In genomic region chr1:91088941-91089340, GRCm38 (mm10) we compare ENCODE assay signal across 23 mouse cellular contexts. TPM values are rescaled to one million over a fixed set of nuclear protein-coding genes. Genes with fewer than 3 reads are reported as not detected.
DNase-seq lines count a peak whose midpoint lies in the region; TF ChIP-seq lines count a peak whose summit lies in the region.
"Had no signal": no experiment of that assay in that cellular context is flagged by ENCODE, and none has a peak within 500 bp of the region (broad histone marks: within the 10 kb centered on the region; RNA-seq: fewer than 3 reads in every experiment).

No protein-coding gene starts in this region.

- TF ChIP-seq CTCF in heart, adult 2 months (IDR thresholded peaks at IDR 0.05), result no peak
- TF ChIP-seq CTCF in kidney, adult 2 months (conservative IDR thresholded peaks at IDR 0.05; ENCODE audit: insufficient read depth, insufficient read length, low read depth, low read length), result no peak

- peak overlapping the region; percentile 41 for H3K27ac ChIP-seq in heart, adult 2 months
- H3K27ac ChIP-seq in kidney, adult 2 months (ENCODE audit: insufficient read depth, low read depth, low read length), result peak overlapping the region; percentile 2; the same call in 1 of the 2 replicates
- peak overlapping the region; percentile 54; the same call in 1 of the 2 replicates for H3K27ac ChIP-seq in embryonic facial prominence, embryonic 10.5 days (replicated peaks)
- H3K27ac ChIP-seq: forebrain, embryonic 15.5 days; hindbrain, embryonic 13.5 days; intestine, embryonic 15.5 days; liver, embryonic 15.5 days; macrophage; midbrain, embryonic 10.5 days had no signal

- peaks cover 25% of the 10 kb centered on the region for H3K4me1 ChIP-seq in heart, adult 2 months (ENCODE audit: control insufficient read depth, insufficient read depth, low read length)
- peaks cover 22% of the 10 kb centered on the region for H3K4me1 ChIP-seq in kidney, adult 2 months (ENCODE audit: control insufficient read depth, insufficient read depth, low read length)
- peaks cover 63% of the 10 kb centered on the region for H3K4me1 ChIP-seq in embryonic facial prominence, embryonic 10.5 days
- H3K4me1 ChIP-seq: forebrain, embryonic 15.5 days had no signal

- peaks cover 4% of the 10 kb centered on the region; the same call in 1 of the 2 replicates for H3K36me3 ChIP-seq in heart, adult 2 months (ENCODE audit: control insufficient read depth, insufficient read depth, low read length)
- H3K36me3 ChIP-seq in kidney, adult 2 months (ENCODE audit: control insufficient read depth, insufficient read depth, low read length), result no peaks in the 10 kb centered on the region
- no peaks in the 10 kb centered on the region for H3K36me3 ChIP-seq in embryonic facial prominence, embryonic 10.5 days (replicated peaks)
- H3K36me3 ChIP-seq: forebrain, embryonic 15.5 days; hindbrain, embryonic 13.5 days; intestine, embryonic 15.5 days; midbrain, embryonic 10.5 days had no signal

- 52% methylated on average over 8 of the region's 8 CpGs for WGBS in heart, adult 2 months
- WGBS in kidney, adult 2 months, result 26% methylated on average over 8 of the region's 8 CpGs
- 81% methylated on average over 8 of the region's 8 CpGs for WGBS in embryonic facial prominence, embryonic 10.5 days

- no peaks in the 10 kb centered on the region; the same call in 1 of the 2 replicates for H3K79me2 ChIP-seq in heart, adult 2 months (replicated peaks; ENCODE audit: control insufficient read depth, insufficient read depth, low read length)

- H3K9ac ChIP-seq in heart, adult 2 months (ENCODE audit: low read depth, low read length), result no peak overlapping the region
- H3K9ac ChIP-seq: forebrain, embryonic 15.5 days; hindbrain, embryonic 13.5 days; intestine, embryonic 15.5 days; liver, embryonic 15.5 days had no signal

- intact Hi-C loops in heart, adult 2 months (cut with DNase I), result no loop called here

- no peaks in the 10 kb centered on the region for H3K9me3 ChIP-seq in embryonic facial prominence, embryonic 10.5 days
- H3K9me3 ChIP-seq: forebrain, embryonic 15.5 days; hindbrain, embryonic 13.5 days; intestine, embryonic 15.5 days; liver, embryonic 15.5 days; midbrain, embryonic 10.5 days had no signal

- DNase-seq in heart, adult 2 months, result no peak
- no peak for DNase-seq in heart, adult 9 months (ENCODE audit: low spot score in 2 of 2)
- peak; percentile 65 for DNase-seq in kidney, adult 2 months
- DNase-seq in kidney, adult 11 months, result no peak
- DNase-seq in embryonic facial prominence, embryonic 10.5 days (ENCODE audit: low spot score), result no peak
- peak; percentile 35 to 63 for DNase-seq in kidney, postnatal 25 days
- DNase-seq in layer of hippocampus, adult 9-10 months (ENCODE audit: low spot score), result no peak
- DNase-seq in adrenal gland, postnatal 36 days, result no peak
- DNase-seq: adrenal gland, postnatal 10 days; cerebellum, adult 11 months; cerebellum, postnatal 14 days; heart, postnatal 14 days; right cerebral cortex, postnatal 25 days; thymus, adult 18-20 months; thymus, postnatal 4 days had no signal

- no peak for TF ChIP-seq EP300 in heart, adult 2 months (IDR thresholded peaks at IDR 0.05; ENCODE audit: insufficient read depth, low read depth, low read length)

- no peak overlapping the region for H3K4me3 ChIP-seq in heart, adult 2 months
- no peak overlapping the region for H3K4me3 ChIP-seq in kidney, adult 2 months (ENCODE audit: insufficient read depth, low read depth, low read length)
- H3K4me3 ChIP-seq in embryonic facial prominence, embryonic 10.5 days, result no peak overlapping the region
- H3K4me3 ChIP-seq: forebrain, embryonic 15.5 days; hindbrain, embryonic 13.5 days; intestine, embryonic 15.5 days; liver, embryonic 15.5 days; midbrain, embryonic 10.5 days had no signal

- no peaks in the 10 kb centered on the region for H3K27me3 ChIP-seq in heart, adult 2 months (ENCODE audit: control insufficient read depth, insufficient read depth, low read length)
- no peaks in the 10 kb centered on the region for H3K27me3 ChIP-seq in kidney, adult 2 months (replicated peaks; ENCODE audit: control insufficient read depth, insufficient read depth, low read length)
- no peaks in the 10 kb centered on the region for H3K27me3 ChIP-seq in embryonic facial prominence, embryonic 10.5 days (replicated peaks; ENCODE audit: low read depth, poor library complexity, severe bottlenecking)
- H3K27me3 ChIP-seq: forebrain, embryonic 15.5 days; hindbrain, embryonic 13.5 days; intestine, embryonic 15.5 days; liver, embryonic 15.5 days had no signal

- TF ChIP-seq POLR2A in heart, adult 2 months (IDR thresholded peaks at IDR 0.05; ENCODE audit: insufficient read depth, low read depth, low read length), result no peak
- TF ChIP-seq POLR2A in kidney, adult 2 months (IDR thresholded peaks at IDR 0.05; ENCODE audit: low read depth, low read length), result no peak

RNA-seq across cellular contexts. Expression of gene Rbm44, which starts 55.9 kb away (rescaled TPM):
- not detected for total RNA-seq in heart, adult 2 months (2021)
- not detected in 2 replicates for polyA plus RNA-seq in heart, adult 2 months (2012; rRNA removed)
- polyA plus RNA-seq in kidney, adult 2 months (2012; rRNA removed), result 0.01 TPM in 1 of 2 replicates, not detected in the other
- 0.87 and 1.2 TPM in 2 replicates for polyA plus RNA-seq in embryonic facial prominence, embryonic 10.5 days (2016; fragmentation: Nextera tagmentation; extraction: Ambion mirVana)
- not detected for total RNA-seq in adrenal gland, postnatal 36 days (2021)
- total RNA-seq: layer of hippocampus, postnatal 10 days; midbrain, postnatal 0 days had no signal

Comparison
In these comparisons a context has a peak if more than half of its experiments do, and no peak if none do; other contexts are left out.
1. DNase-seq: peak in kidney, adult 2 months (single experiment) and kidney, postnatal 25 days (2 of 2); none in heart, adult 2 months (0 of 2), heart, adult 9 months (0 of 2), kidney, adult 11 months (single experiment), embryonic facial prominence, embryonic 10.5 days (single experiment), layer of hippocampus, adult 9-10 months (single experiment) and adrenal gland, postnatal 36 days (0 of 2).
2. H3K27ac ChIP-seq: peak in every context shown above with its lines; median percentile 54 in embryonic facial prominence, embryonic 10.5 days; 41 in heart, adult 2 months; 2 in kidney, adult 2 months.